Mouse (Mus musculus): ENCODE data around the gene Fam122b. TPM values are rescaled to one million over a fixed set of nuclear protein-coding genes. Genes with fewer than 3 reads are reported as not detected.

The Fam122b gene
- polyA plus RNA-seq, 1 experiment from 2014 or later: 3.6 TPM

GRCm38 (mm10) chrX:53211756-53212483 lies 57.7 kb downstream of the Fam122b start:
- no peak overlapping the region for H3K9ac ChIP-seq (replicated peaks; ENCODE audit: low read depth, low read length)
- H3K27ac ChIP-seq (ENCODE audit: low read depth, low read length): peak overlapping the region; percentile 74
- no peaks in the 10 kb centered on the region for H3K36me3 ChIP-seq (ENCODE audit: control insufficient read depth, insufficient read depth, low read length)
- H3K4me3 ChIP-seq (ENCODE audit: low read depth, low read length): no peak overlapping the region
- H3K27me3 ChIP-seq (ENCODE audit: control insufficient read depth, insufficient read depth, low read length): no peaks in the 10 kb centered on the region
- no peak overlapping the region for H3K4me2 ChIP-seq (ENCODE audit: low read depth, low read length)
- WGBS: 27% methylated on average over 7 of the region's 7 CpGs
- H3K4me1 ChIP-seq (ENCODE audit: control insufficient read depth, insufficient read depth, low read length): no peaks in the 10 kb centered on the region
- no peaks in the 10 kb centered on the region for H3K9me3 ChIP-seq (ENCODE audit: control insufficient read depth, low read length)
- peak; percentile 93 for ATAC-seq (ENCODE audit: low read depth)

- no peak for ATAC-seq (ENCODE audit: low read depth)
- no peak overlapping the region for H3K27ac ChIP-seq (ENCODE audit: low read depth, low read length)
- no peak overlapping the region for H3K4me2 ChIP-seq (ENCODE audit: low read depth, low read length)
- H3K4me3 ChIP-seq (ENCODE audit: low read depth, low read length): no peak overlapping the region
- no peak overlapping the region for H3K9ac ChIP-seq (replicated peaks; ENCODE audit: low read depth, low read length)
- 62% methylated on average over 7 of the region's 7 CpGs for WGBS
- no peaks in the 10 kb centered on the region for H3K27me3 ChIP-seq (ENCODE audit: control insufficient read depth, insufficient read depth, low read length)
- no peaks in the 10 kb centered on the region for H3K4me1 ChIP-seq (ENCODE audit: control insufficient read depth, insufficient read depth, low read length)
- no peaks in the 10 kb centered on the region for H3K36me3 ChIP-seq (ENCODE audit: control insufficient read depth, insufficient read depth, low read length)
- H3K9me3 ChIP-seq (ENCODE audit: control insufficient read depth, low read length): no peaks in the 10 kb centered on the region
Observed at GRCm38 (mm10) chrX:53209431-53209830, 60.2 kb downstream of the Fam122b start.

GRCm38 (mm10) chrX:53204690-53205311 lies 64.8 kb downstream of the Fam122b start:
- 20% methylated on average over 3 of the region's 3 CpGs for WGBS

GRCm38 (mm10) chrX:53201616-53202015 lies 68.0 kb downstream of the Fam122b start:
- ATAC-seq (ENCODE audit: low read depth): no peak
- Histone ChIP-seq H3K27me3 (ENCODE audit: control insufficient read depth, insufficient read depth, low read length) (no peaks in the 10 kb centered on the region), H3K9ac (replicated peaks; ENCODE audit: low read depth, low read length) (no peak overlapping the region), H3K27ac (ENCODE audit: low read depth, low read length) (no peak overlapping the region), H3K4me3 (ENCODE audit: low read depth, low read length) (no peak overlapping the region), H3K36me3 (ENCODE audit: control insufficient read depth, insufficient read depth, low read length) (no peaks in the 10 kb centered on the region), H3K4me2 (ENCODE audit: low read depth, low read length) (no peak overlapping the region), H3K9me3 (ENCODE audit: control insufficient read depth, low read length) (no peaks in the 10 kb centered on the region), H3K4me1 (ENCODE audit: control insufficient read depth, insufficient read depth, low read length) (no peaks in the 10 kb centered on the region)
- WGBS: 80% methylated on average over 5 of the region's 5 CpGs

More at GRCm38 (mm10) chrX:53204690-53205311, 64.8 kb downstream of the Fam122b start:
- no peak overlapping the region for H3K9ac ChIP-seq (replicated peaks; ENCODE audit: low read depth, low read length)
- H3K4me3 ChIP-seq (ENCODE audit: low read depth, low read length): no peak overlapping the region
- no peak overlapping the region for H3K4me2 ChIP-seq (ENCODE audit: low read depth, low read length)
- H3K9me3 ChIP-seq (ENCODE audit: control insufficient read depth, low read length): no peaks in the 10 kb centered on the region
- H3K27ac ChIP-seq (ENCODE audit: low read depth, low read length): no peak overlapping the region
- no peak for ATAC-seq (ENCODE audit: low read depth)
- H3K27me3 ChIP-seq (ENCODE audit: control insufficient read depth, insufficient read depth, low read length): no peaks in the 10 kb centered on the region
- no peaks in the 10 kb centered on the region for H3K4me1 ChIP-seq (ENCODE audit: control insufficient read depth, insufficient read depth, low read length)
- no peaks in the 10 kb centered on the region for H3K36me3 ChIP-seq (ENCODE audit: control insufficient read depth, insufficient read depth, low read length)

GRCm38 (mm10) chrX:53197681-53198080 lies 71.9 kb downstream of the Fam122b start:
- Histone ChIP-seq H3K9ac (replicated peaks; ENCODE audit: low read depth, low read length) (no peak overlapping the region), H3K27me3 (ENCODE audit: control insufficient read depth, insufficient read depth, low read length) (no peaks in the 10 kb centered on the region), H3K27ac (ENCODE audit: low read depth, low read length) (no peak overlapping the region), H3K9me3 (ENCODE audit: control insufficient read depth, low read length) (no peaks in the 10 kb centered on the region), H3K36me3 (ENCODE audit: control insufficient read depth, insufficient read depth, low read length) (no peaks in the 10 kb centered on the region), H3K4me3 (ENCODE audit: low read depth, low read length) (no peak overlapping the region), H3K4me1 (ENCODE audit: control insufficient read depth, insufficient read depth, low read length) (no peaks in the 10 kb centered on the region), H3K4me2 (ENCODE audit: low read depth, low read length) (no peak overlapping the region)
- no peak for ATAC-seq (ENCODE audit: low read depth)
- 91% methylated on average over 4 of the region's 4 CpGs for WGBS

- Histone ChIP-seq H3K9ac (replicated peaks; ENCODE audit: low read depth, low read length) (no peak overlapping the region), H3K4me2 (ENCODE audit: low read depth, low read length) (no peak overlapping the region), H3K4me1 (ENCODE audit: control insufficient read depth, insufficient read depth, low read length) (no peaks in the 10 kb centered on the region), H3K9me3 (ENCODE audit: control insufficient read depth, low read length) (no peaks in the 10 kb centered on the region), H3K4me3 (ENCODE audit: low read depth, low read length) (no peak overlapping the region), H3K36me3 (ENCODE audit: control insufficient read depth, insufficient read depth, low read length) (no peaks in the 10 kb centered on the region), H3K27ac (ENCODE audit: low read depth, low read length) (no peak overlapping the region), H3K27me3 (ENCODE audit: control insufficient read depth, insufficient read depth, low read length) (no peaks in the 10 kb centered on the region)
- 34% methylated on average over 5 of the region's 5 CpGs for WGBS
- no peak for ATAC-seq (ENCODE audit: low read depth)
Observed at GRCm38 (mm10) chrX:53196392-53196791, 73.2 kb downstream of the Fam122b start.

Other genes starting within 250 kb of the Fam122b start
- gene Plac1, start 29.7 kb downstream of the Fam122b start, polyA plus RNA-seq (2014; fragmentation: Nextera tagmentation; extraction: Ambion mirVana): 0.50 TPM in 1 of 2 replicates, not detected in the other
- not detected in 2 replicates for gene Fam122c, start 3.6 kb upstream of the Fam122b start, polyA plus RNA-seq (2014; fragmentation: Nextera tagmentation; extraction: Ambion mirVana)
- gene Mospd1, start 100.7 kb upstream of the Fam122b start, polyA plus RNA-seq (2014; fragmentation: Nextera tagmentation; extraction: Ambion mirVana): 41.9 and 55.4 TPM in 2 replicates
- not detected in 2 replicates for gene Etd, start 165.1 kb upstream of the Fam122b start, polyA plus RNA-seq (2014; fragmentation: Nextera tagmentation; extraction: Ambion mirVana)

All from neural tube, embryonic 14.5 days (tissue).